Mouse (Mus musculus) forebrain, embryonic 12.5 days (tissue): ENCODE measurements around the gene Shld1. TPM values are rescaled to one million over a fixed set of nuclear protein-coding genes. Genes with fewer than 3 reads are reported as not detected.

Experiments used
- ATAC-seq: fragments of 200-750 bp; cut with Nextera tagmentation; 2 replicates; pipeline ENCODE4 v1.8.0; 2017; ENCODE audit warnings: moderate TSS enrichment; ENCODE audit not compliant: low FRiP score
- H3K27ac ChIP-seq: fragments of 300-500 bp; sonication (generic); 2 replicates; pipeline ENCODE4 v1.5.1; 2016; ENCODE audit warnings: mild to moderate bottlenecking
- H3K27me3 ChIP-seq: fragments of 300-500 bp; sonication (generic); 2 replicates; pipeline ENCODE4 v1.6.1; 2016; ENCODE audit warnings: mild to moderate bottlenecking
- H3K36me3 ChIP-seq: fragments of 300-500 bp; sonication (generic); replicated peaks from 2 replicates; pipeline ENCODE4 v1.6.1; 2016; ENCODE audit warnings: mild to moderate bottlenecking
- H3K4me1 ChIP-seq: fragments of 300-500 bp; sonication (generic); 2 replicates; pipeline ENCODE4 v1.6.1; 2016
- H3K4me2 ChIP-seq: fragments of 300-500 bp; sonication (generic); 2 replicates; pipeline ENCODE4 v1.6.1; 2016; ENCODE audit warnings: mild to moderate bottlenecking, moderate library complexity
- H3K4me3 ChIP-seq: fragments of 300-500 bp; sonication (generic); replicated peaks from 2 replicates; pipeline ENCODE4 v1.5.1; 2016; ENCODE audit warnings: mild to moderate bottlenecking
- H3K9ac ChIP-seq: fragments of 300-500 bp; sonication (generic); 2 replicates; pipeline ENCODE4 v1.6.1; 2016; ENCODE audit warnings: mild to moderate bottlenecking
- H3K9me3 ChIP-seq: fragments of 300-500 bp; sonication (generic); 2 replicates; pipeline ENCODE4 v1.6.1; 2016
- WGBS: fragments of 180-500 bp; shearing (Covaris S2); methylation state at CpG from one replicate; pipeline ENCODE4 v1.1.7; 2016; 5-methylcytosine and 5-hydroxymethylcytosine counted together
- polyA plus RNA-seq: library from polyadenylated mRNA; unstranded; fragments of >200 nt; fragmentation: Nextera tagmentation; extraction: Ambion mirVana; gene quantifications from 2 replicates; pipeline ENCODE4 v1.2.1, GENCODE M21; 2016

The Shld1 gene
- 17.3 and 19.7 TPM in 2 replicates for polyA plus RNA-seq

- H3K4me3 ChIP-seq: peak within 1 kb of the TSS; percentile 56
- peak within 1 kb of the TSS; percentile 79 for H3K27ac ChIP-seq
- peak within 1 kb of the TSS; percentile 59 for H3K9ac ChIP-seq
- peak; percentile 91 for ATAC-seq
- no peaks in the 10 kb centered on the region for H3K36me3 ChIP-seq
- no peaks in the 10 kb centered on the region for H3K9me3 ChIP-seq
- WGBS: 9% methylated on average over 33 of the region's 33 CpGs
- 0 out of 2 replicates have a peak, but pooled peaks cover 6% of the 10 kb centered on the region for H3K4me1 ChIP-seq
- no peaks in the 10 kb centered on the region for H3K27me3 ChIP-seq
- peak within 1 kb of the TSS; percentile 51 for H3K4me2 ChIP-seq
Measured at GRCm38 (mm10) chr2:132686756-132687737, at the start of gene Shld1. Gene Shld1 (plus strand): TSS chr2:132686931.

- Histone ChIP-seq H3K4me3 (no peak overlapping the region), H3K4me2 (no peak overlapping the region), H3K27me3 (no peaks in the 10 kb centered on the region), H3K36me3 (no peaks in the 10 kb centered on the region), H3K27ac (no peak overlapping the region), H3K4me1 (no peaks in the 10 kb centered on the region), H3K9ac (no peak overlapping the region), H3K9me3 (no peaks in the 10 kb centered on the region)
- WGBS: 88% methylated on average over 6 of the region's 6 CpGs
- ATAC-seq: no peak
Measured at GRCm38 (mm10) chr2:132638306-132638705, 48.4 kb upstream of the Shld1 start.

GRCm38 (mm10) chr2:132639337-132639736, 47.4 kb upstream of the Shld1 start:
- ATAC-seq: no peak
- 90% methylated on average over 7 of the region's 7 CpGs for WGBS
- no peaks in the 10 kb centered on the region for H3K4me1 ChIP-seq

GRCm38 (mm10) chr2:132641196-132641595, 45.5 kb upstream of the Shld1 start:
- no peak overlapping the region for H3K4me3 ChIP-seq
- WGBS: 69% methylated on average over 3 of the region's 3 CpGs

More at GRCm38 (mm10) chr2:132639337-132639736, 47.4 kb upstream of the Shld1 start:
- H3K27ac ChIP-seq: no peak overlapping the region
- H3K9me3 ChIP-seq: no peaks in the 10 kb centered on the region
- H3K36me3 ChIP-seq: no peaks in the 10 kb centered on the region
- no peak overlapping the region for H3K4me3 ChIP-seq
- H3K27me3 ChIP-seq: no peaks in the 10 kb centered on the region
- H3K4me2 ChIP-seq: no peak overlapping the region
- no peak overlapping the region for H3K9ac ChIP-seq

GRCm38 (mm10) chr2:132643161-132643560, 43.6 kb upstream of the Shld1 start:
- H3K4me2 ChIP-seq: no peak overlapping the region
- H3K4me1 ChIP-seq: no peaks in the 10 kb centered on the region
- H3K27me3 ChIP-seq: no peaks in the 10 kb centered on the region
- H3K27ac ChIP-seq: no peak overlapping the region
- H3K4me3 ChIP-seq: no peak overlapping the region
- no peak overlapping the region for H3K9ac ChIP-seq
- no peak for ATAC-seq
- WGBS: 87% methylated on average over 4 of the region's 4 CpGs
- no peaks in the 10 kb centered on the region for H3K9me3 ChIP-seq
- no peaks in the 10 kb centered on the region for H3K36me3 ChIP-seq

More at GRCm38 (mm10) chr2:132641196-132641595, 45.5 kb upstream of the Shld1 start:
- H3K9me3 ChIP-seq: no peaks in the 10 kb centered on the region
- no peaks in the 10 kb centered on the region for H3K4me1 ChIP-seq
- no peak overlapping the region for H3K9ac ChIP-seq
- no peaks in the 10 kb centered on the region for H3K36me3 ChIP-seq
- ATAC-seq: no peak
- no peak overlapping the region for H3K4me2 ChIP-seq
- no peaks in the 10 kb centered on the region for H3K27me3 ChIP-seq
- no peak overlapping the region for H3K27ac ChIP-seq

GRCm38 (mm10) chr2:132646856-132647745, 39.6 kb upstream of the Shld1 start:
- Histone ChIP-seq H3K27me3 (no peaks in the 10 kb centered on the region), H3K36me3 (no peaks in the 10 kb centered on the region), H3K9ac (no peak overlapping the region), H3K9me3 (no peaks in the 10 kb centered on the region), H3K4me1 (no peaks in the 10 kb centered on the region), H3K4me2 (no peak overlapping the region), H3K27ac (no peak overlapping the region), H3K4me3 (no peak overlapping the region)
- no peak for ATAC-seq
- 77% methylated on average over 17 of the region's 17 CpGs for WGBS

- H3K27me3 ChIP-seq: no peaks in the 10 kb centered on the region
Measured at GRCm38 (mm10) chr2:132649352-132649870, 37.3 kb upstream of the Shld1 start.

GRCm38 (mm10) chr2:132650546-132650945, 36.2 kb upstream of the Shld1 start:
- no peak overlapping the region for H3K9ac ChIP-seq
- ATAC-seq: no peak
- 81% methylated on average over 2 of the region's 2 CpGs for WGBS
- no peaks in the 10 kb centered on the region for H3K36me3 ChIP-seq
- H3K27ac ChIP-seq: no peak overlapping the region
- no peak overlapping the region for H3K4me3 ChIP-seq
- H3K4me1 ChIP-seq: no peaks in the 10 kb centered on the region
- H3K4me2 ChIP-seq: no peak overlapping the region
- H3K27me3 ChIP-seq: no peaks in the 10 kb centered on the region
- H3K9me3 ChIP-seq: no peaks in the 10 kb centered on the region

More at GRCm38 (mm10) chr2:132649352-132649870, 37.3 kb upstream of the Shld1 start:
- H3K9me3 ChIP-seq: no peaks in the 10 kb centered on the region
- no peaks in the 10 kb centered on the region for H3K4me1 ChIP-seq
- ATAC-seq: no peak
- no peak overlapping the region for H3K9ac ChIP-seq
- WGBS: 91% methylated on average over 10 of the region's 10 CpGs
- no peak overlapping the region for H3K4me2 ChIP-seq
- no peaks in the 10 kb centered on the region for H3K36me3 ChIP-seq
- H3K4me3 ChIP-seq: no peak overlapping the region
- no peak overlapping the region for H3K27ac ChIP-seq

GRCm38 (mm10) chr2:132652476-132652875, 34.3 kb upstream of the Shld1 start:
- Histone ChIP-seq H3K4me2 (no peak overlapping the region), H3K9me3 (no peaks in the 10 kb centered on the region), H3K9ac (no peak overlapping the region), H3K4me3 (no peak overlapping the region), H3K27me3 (no peaks in the 10 kb centered on the region), H3K4me1 (no peaks in the 10 kb centered on the region), H3K27ac (no peak overlapping the region), H3K36me3 (no peaks in the 10 kb centered on the region)
- 55% methylated on average over 10 of the region's 10 CpGs for WGBS
- ATAC-seq: no peak

- Histone ChIP-seq H3K36me3 (no peaks in the 10 kb centered on the region), H3K9ac (no peak overlapping the region), H3K27me3 (no peaks in the 10 kb centered on the region), H3K27ac (no peak overlapping the region), H3K9me3 (no peaks in the 10 kb centered on the region), H3K4me3 (no peak overlapping the region), H3K4me1 (no peaks in the 10 kb centered on the region), H3K4me2 (no peak overlapping the region)
- no peak for ATAC-seq
- 73% methylated on average over 6 of the region's 6 CpGs for WGBS
Measured at GRCm38 (mm10) chr2:132654834-132655495, 31.8 kb upstream of the Shld1 start.

GRCm38 (mm10) chr2:132657186-132657585, 29.5 kb upstream of the Shld1 start:
- H3K27ac ChIP-seq: no peak overlapping the region
- H3K9me3 ChIP-seq: no peaks in the 10 kb centered on the region
- H3K27me3 ChIP-seq: no peaks in the 10 kb centered on the region
- H3K9ac ChIP-seq: no peak overlapping the region
- no peaks in the 10 kb centered on the region for H3K36me3 ChIP-seq
- no peak overlapping the region for H3K4me3 ChIP-seq
- no peak for ATAC-seq
- no peaks in the 10 kb centered on the region for H3K4me1 ChIP-seq
- 79% methylated on average over 2 of the region's 2 CpGs for WGBS
- H3K4me2 ChIP-seq: no peak overlapping the region
